ENCODE assay signal across 10 mouse cellular contexts in genomic region chr11:114923961-114924360, GRCm38 (mm10). TPM values are rescaled to one million over a fixed set of nuclear protein-coding genes. Genes with fewer than 3 reads are reported as not detected.
A peak's percentile ranks its signal among the peaks of the same experiment; 100 is the strongest.
DNase-seq lines count a peak whose midpoint lies in the region; ATAC-seq and TF ChIP-seq lines count a peak whose summit lies in the region.
"Had no signal": no experiment of that assay in that cellular context is flagged by ENCODE, and none has a peak within 500 bp of the region (broad histone marks: within the 10 kb centered on the region; RNA-seq: fewer than 3 reads in every experiment).

No protein-coding gene starts in this region.

- H3K27me3 ChIP-seq in splenic B cell, adult 2 months (ENCODE audit: control insufficient read depth, insufficient read depth, low read length, poor library complexity, severe bottlenecking), result no peaks in the 10 kb centered on the region
- H3K27me3 ChIP-seq: limb, embryonic 15.5 days had no signal

- intact Hi-C loops in left cerebral cortex, postnatal 4 days (cut with DNase I), result no loop called here
- intact Hi-C loops in left cerebral cortex, postnatal 25 days (cut with DNase I), result no loop called here

- H3K4me3 ChIP-seq in bone marrow, adult 2 months (replicated peaks; ENCODE audit: control insufficient read depth, low read depth, low read length), result no peak overlapping the region
- H3K4me3 ChIP-seq: limb, embryonic 15.5 days had no signal

- H3K27ac ChIP-seq in bone marrow, adult 2 months (ENCODE audit: control insufficient read depth, insufficient read depth, low read depth, low read length, poor library complexity), result no peak overlapping the region
- H3K27ac ChIP-seq: limb, embryonic 15.5 days had no signal

- TF ChIP-seq POLR2A in bone marrow, adult 2 months (IDR thresholded peaks at IDR 0.05; ENCODE audit: borderline replicate concordance, control insufficient read depth, low read depth, low read length), result no peak

- TF ChIP-seq CTCF in bone marrow, adult 2 months (IDR thresholded peaks at IDR 0.05; ENCODE audit: control insufficient read depth, insufficient read depth, low read length), result peak; percentile 85

- no peaks in the 10 kb centered on the region for H3K36me3 ChIP-seq in splenic B cell, adult 2 months (ENCODE audit: control insufficient read depth, insufficient read depth, low read length, poor library complexity, severe bottlenecking)
- H3K36me3 ChIP-seq: limb, embryonic 15.5 days had no signal

- ATAC-seq in granulocyte monocyte progenitor cell, adult 5-6 weeks (replicated peaks; ENCODE audit: poor library complexity, severe bottlenecking), result peak; percentile 65; the same call in 1 of the 2 replicates

- 64% methylated on average over 4 of the region's 4 CpGs for WGBS in bone marrow, adult 2 months

- H3K4me1 ChIP-seq in bone marrow, adult 2 months (ENCODE audit: control insufficient read depth, insufficient read depth, low read length), result peaks cover 3% of the 10 kb centered on the region; the same call in 1 of the 2 replicates
- H3K4me1 ChIP-seq: limb, embryonic 15.5 days had no signal

- DNase-seq in left cerebral cortex, postnatal 4 days, result peak; percentile 10
- DNase-seq in left cerebral cortex, postnatal 25 days (ENCODE audit: low spot score in 2 of 2), result no peak
- peak; percentile 77 for DNase-seq in splenic B cell, adult 2 months (ENCODE audit: low read depth, low spot score)
- no peak for DNase-seq in urinary bladder, adult 18-20 months (ENCODE audit: low spot score in 2 of 2)
- DNase-seq in neural tube, embryonic 10.5 days (ENCODE audit: extremely low spot score, low spot score), result no peak
- no peak for DNase-seq in cerebellum, adult 11-12 months

RNA-seq across cellular contexts. Expression of gene Cd300lb, which starts 10.2 kb away (rescaled TPM):
- not detected for total RNA-seq in left cerebral cortex, postnatal 4 days (2021)
- not detected for total RNA-seq in left cerebral cortex, postnatal 25 days (2021)
- polyA plus RNA-seq in bone marrow, adult 2 months (2011; ENCODE audit: insufficient read depth, insufficient read length, low replicate concordance, missing spikeins), result 3.1 and 17.5 TPM in 2 replicates
- total RNA-seq in granulocyte monocyte progenitor cell, adult 5-6 weeks (2014; fragmentation: Nextera tagmentation), result 24.4 and 25.9 TPM in 2 replicates
- 17.4 and 17.7 TPM in 2 replicates for total RNA-seq in granulocyte monocyte progenitor cell, adult 5-6 weeks (2017)

RNA-seq across cellular contexts. Expression of gene Cd300a, which starts 34.1 kb away (rescaled TPM):
- under 1 TPM; 0.44 to 0.54 TPM for total RNA-seq in left cerebral cortex, postnatal 4 days (2021)
- under 1 TPM; 0.37 to 0.55 TPM for total RNA-seq in left cerebral cortex, postnatal 25 days (2021)
- polyA plus RNA-seq in bone marrow, adult 2 months (2011; ENCODE audit: insufficient read depth, insufficient read length, low replicate concordance, missing spikeins), result 4.7 and 15.1 TPM in 2 replicates
- total RNA-seq in granulocyte monocyte progenitor cell, adult 5-6 weeks (2014; fragmentation: Nextera tagmentation), result 11.4 and 12.6 TPM in 2 replicates
- total RNA-seq in granulocyte monocyte progenitor cell, adult 5-6 weeks (2017), result 14.3 and 20.8 TPM in 2 replicates

RNA-seq across cellular contexts. Expression of gene Cd300c, which starts 45.0 kb away (rescaled TPM):
- not detected for total RNA-seq in left cerebral cortex, postnatal 4 days (2021)
- not detected for total RNA-seq in left cerebral cortex, postnatal 25 days (2021)
- 4.0 and 12.7 TPM in 2 replicates for polyA plus RNA-seq in bone marrow, adult 2 months (2011; ENCODE audit: insufficient read depth, insufficient read length, low replicate concordance, missing spikeins)
- not detected in 2 replicates for total RNA-seq in granulocyte monocyte progenitor cell, adult 5-6 weeks (2014; fragmentation: Nextera tagmentation)
- total RNA-seq in granulocyte monocyte progenitor cell, adult 5-6 weeks (2017), result not detected in 2 replicates
- polyA plus RNA-seq: embryonic facial prominence, embryonic 14.5 days; limb, embryonic 15.5 days had no signal

Comparison
In these comparisons a context has a peak if more than half of its experiments do, and no peak if none do; other contexts are left out.
1. DNase-seq: peak in left cerebral cortex, postnatal 4 days (single experiment) and splenic B cell, adult 2 months (single experiment); none in left cerebral cortex, postnatal 25 days (0 of 2), urinary bladder, adult 18-20 months (0 of 2), neural tube, embryonic 10.5 days (single experiment) and cerebellum, adult 11-12 months (single experiment).
2. RNA of gene Cd300lb, which starts 10.2 kb away (total RNA-seq): 17.4 to 25.9 TPM in granulocyte monocyte progenitor cell, adult 5-6 weeks; not detected in left cerebral cortex, postnatal 4 days and not detected in left cerebral cortex, postnatal 25 days; every median in the first group is over 10 times any median in the second.
3. RNA of gene Cd300a, which starts 34.1 kb away (total RNA-seq): 11.4 to 20.8 TPM in granulocyte monocyte progenitor cell, adult 5-6 weeks; 0.37 to 0.55 TPM in left cerebral cortex, postnatal 25 days and 0.44 to 0.54 TPM in left cerebral cortex, postnatal 4 days; every median in the first group is over 4 times any median in the second.